Mouse (Mus musculus) embryonic fibroblast, embryonic 13.5 days (primary cell): ENCODE results near the gene D630003M21Rik. TPM values are rescaled to one million over a fixed set of nuclear protein-coding genes. Genes with fewer than 3 reads are reported as not detected.

Experiments
- H3K27ac ChIP-seq: 2 replicates; pipeline ENCODE4 v1.5.1; 2012; ENCODE audit warnings: low read length, control low read depth, inconsistent platforms; ENCODE audit not compliant: insufficient read depth
- H3K4me1 ChIP-seq: 2 replicates; pipeline ENCODE4 v1.6.1; 2011; ENCODE audit warnings: low read length; ENCODE audit not compliant: control insufficient read depth, insufficient read depth
- H3K4me3 ChIP-seq: 2 replicates; pipeline ENCODE4 v1.5.1; 2011; ENCODE audit warnings: mild to moderate bottlenecking, control low read depth, low read length; ENCODE audit not compliant: insufficient read depth
- CTCF ChIP-seq: IDR thresholded peaks from 2 replicates; pipeline ENCODE4 v1.5.1; 2011; ENCODE audit warnings: mild to moderate bottlenecking, control low read depth, low read length, moderate library complexity, borderline replicate concordance; ENCODE audit not compliant: insufficient read depth
- POLR2A ChIP-seq: IDR thresholded peaks from 2 replicates; pipeline ENCODE4 v1.6.1; 2011; ENCODE audit warnings: low read depth, mild to moderate bottlenecking, control low read depth, low read length, moderate library complexity
- polyA plus RNA-seq: library from polyadenylated mRNA; stranded (reverse); fragments of >200 nt; gene quantifications from 2 replicates; pipeline ENCODE4 v1.2.4, GENCODE M21; 2011; ENCODE audit warnings: low read depth; ENCODE audit not compliant: missing spikeins, insufficient read length

D630003M21Rik gene
- polyA plus RNA-seq, 1 experiment = 0.61 TPM

DNA sequence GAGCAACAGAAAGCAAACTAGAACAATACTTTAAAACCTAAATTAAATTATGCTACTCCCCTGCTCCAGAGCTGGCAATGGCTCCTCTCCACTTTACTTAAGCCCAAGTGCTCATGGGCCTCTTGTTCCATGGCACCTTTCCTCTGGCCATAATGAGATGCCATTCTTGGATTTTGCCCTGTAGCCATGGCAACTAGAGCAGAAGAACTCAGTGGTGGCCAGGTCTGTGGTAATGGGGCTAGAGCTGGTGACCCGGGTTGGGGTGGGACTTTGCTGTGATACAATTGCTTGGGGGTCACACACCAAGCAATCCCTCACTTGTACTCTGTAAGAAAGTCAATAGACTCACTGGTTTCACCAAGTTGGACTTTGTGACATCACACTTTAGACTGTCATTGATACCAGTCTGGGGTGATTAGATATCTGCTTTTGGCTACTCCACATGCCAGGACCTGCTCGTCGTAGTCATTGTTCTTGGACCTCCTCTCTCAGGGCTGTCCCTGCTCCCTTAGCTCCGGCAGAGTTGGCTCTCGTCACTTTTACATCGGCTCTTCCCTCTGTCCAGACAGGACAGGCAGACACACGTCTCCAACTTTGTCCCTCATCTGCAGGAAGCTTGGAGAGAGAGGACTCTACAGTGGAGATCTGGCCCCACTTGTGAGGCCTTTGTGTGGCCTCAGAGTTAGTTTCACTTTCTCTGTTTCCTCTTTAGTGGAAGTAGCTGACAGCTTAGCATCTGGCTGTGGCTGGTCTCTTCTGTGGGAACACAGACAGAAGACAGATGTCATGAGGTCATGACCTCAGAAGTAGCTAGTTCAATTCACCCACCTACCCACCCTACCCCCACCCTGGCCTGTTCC, 69.4 kb downstream of the D630003M21Rik start:
- Histone ChIP-seq H3K4me3 (no peak overlapping the region), H3K27ac (no peak overlapping the region), H3K4me1 (peaks cover 3% of the 10 kb centered on the region)
- TF ChIP-seq POLR2A = no peak
- TF ChIP-seq CTCF = no peak

- H3K27ac ChIP-seq = no peak overlapping the region
- H3K4me3 ChIP-seq = no peak overlapping the region
- TF ChIP-seq POLR2A = no peak
- TF ChIP-seq CTCF = no peak
- peaks cover 10% of the 10 kb centered on the region for H3K4me1 ChIP-seq
Measured at GRCm38 (mm10) chr2:158157654-158158053, 71.4 kb downstream of the D630003M21Rik start.

GRCm38 (mm10) chr2:158156487-158156886, 72.5 kb downstream of the D630003M21Rik start:
- no peak overlapping the region for H3K27ac ChIP-seq
- no peak overlapping the region for H3K4me3 ChIP-seq
- peaks cover 10% of the 10 kb centered on the region for H3K4me1 ChIP-seq
- TF ChIP-seq POLR2A (no peak), CTCF (no peak)

DNA sequence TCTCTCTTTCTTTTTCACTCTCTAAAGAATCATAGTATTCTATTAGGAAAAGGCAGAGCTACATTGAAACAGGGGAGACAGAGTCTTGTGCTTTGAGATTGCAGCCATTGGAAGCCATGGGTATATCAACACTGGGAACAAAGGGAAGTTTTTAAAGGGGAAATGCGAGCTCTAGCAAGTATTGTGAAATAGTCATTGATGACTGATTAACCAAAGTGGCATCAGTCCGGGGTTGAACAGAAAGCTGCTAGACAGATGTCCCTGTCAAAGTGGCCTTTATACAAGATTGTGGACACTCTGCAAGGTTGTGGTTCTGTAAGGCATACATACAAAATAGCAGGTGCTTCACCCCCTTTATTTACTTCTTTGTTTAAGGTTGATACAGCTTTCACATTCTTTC, 73.4 kb downstream of the D630003M21Rik start:
- H3K4me3 ChIP-seq = no peak overlapping the region
- H3K27ac ChIP-seq = no peak overlapping the region
- TF ChIP-seq CTCF (no peak), POLR2A (no peak)
- peaks cover 10% of the 10 kb centered on the region for H3K4me1 ChIP-seq

- H3K4me3 ChIP-seq = no peak overlapping the region
- TF ChIP-seq POLR2A (no peak), CTCF (no peak)
- H3K27ac ChIP-seq = no peak overlapping the region
- H3K4me1 ChIP-seq = peaks cover 10% of the 10 kb centered on the region
Measured at GRCm38 (mm10) chr2:158155101-158155500, 73.9 kb downstream of the D630003M21Rik start.

- Histone ChIP-seq H3K4me1 (peaks cover 10% of the 10 kb centered on the region), H3K27ac (peak overlapping the region; percentile 71; the same call in 1 of the 2 replicates), H3K4me3 (no peak overlapping the region)
- TF ChIP-seq POLR2A (no peak), CTCF (no peak)
Measured at GRCm38 (mm10) chr2:158154641-158155040, 74.4 kb downstream of the D630003M21Rik start.

DNA sequence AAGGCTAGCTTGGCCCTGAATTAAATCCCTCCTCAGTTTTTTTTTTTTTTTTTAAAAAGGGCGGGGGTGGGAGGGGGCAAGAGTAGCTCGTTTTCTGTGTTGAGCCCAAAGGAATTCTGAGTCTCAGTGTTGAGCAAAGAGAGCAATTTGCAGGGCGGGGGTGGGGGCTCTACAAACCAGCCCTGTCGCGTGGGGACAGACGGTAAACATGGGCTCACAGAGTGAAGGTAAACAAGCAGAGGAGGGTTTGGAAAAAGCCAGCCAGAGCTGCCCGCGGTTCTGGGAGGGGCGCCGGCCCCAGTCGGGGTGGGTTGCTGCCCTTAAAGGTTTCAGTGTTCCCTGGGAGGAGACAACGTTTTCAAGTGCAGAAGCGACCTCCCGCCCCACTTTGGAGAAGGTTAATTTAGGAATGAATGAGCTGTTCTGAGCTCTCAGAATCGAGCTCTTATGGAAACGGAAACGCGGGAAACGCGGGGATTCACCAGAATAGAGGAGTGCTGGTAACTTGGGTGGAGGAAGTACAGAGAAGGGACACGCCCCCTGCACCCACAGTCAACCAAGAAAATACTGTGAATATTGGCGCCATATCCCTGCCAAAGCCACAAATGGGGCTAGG, 75.2 kb downstream of the D630003M21Rik start:
- Histone ChIP-seq H3K4me1 (peaks cover 10% of the 10 kb centered on the region), H3K27ac (peak overlapping the region; percentile 71), H3K4me3 (peak overlapping the region; percentile 38)
- TF ChIP-seq CTCF = no peak
- TF ChIP-seq POLR2A = no peak

GRCm38 (mm10) chr2:158152685-158153309, 76.2 kb downstream of the D630003M21Rik start:
- no peak for TF ChIP-seq CTCF
- TF ChIP-seq POLR2A = no peak
- Histone ChIP-seq H3K4me1 (peaks cover 10% of the 10 kb centered on the region), H3K4me3 (no peak overlapping the region), H3K27ac (no peak overlapping the region)

DNA sequence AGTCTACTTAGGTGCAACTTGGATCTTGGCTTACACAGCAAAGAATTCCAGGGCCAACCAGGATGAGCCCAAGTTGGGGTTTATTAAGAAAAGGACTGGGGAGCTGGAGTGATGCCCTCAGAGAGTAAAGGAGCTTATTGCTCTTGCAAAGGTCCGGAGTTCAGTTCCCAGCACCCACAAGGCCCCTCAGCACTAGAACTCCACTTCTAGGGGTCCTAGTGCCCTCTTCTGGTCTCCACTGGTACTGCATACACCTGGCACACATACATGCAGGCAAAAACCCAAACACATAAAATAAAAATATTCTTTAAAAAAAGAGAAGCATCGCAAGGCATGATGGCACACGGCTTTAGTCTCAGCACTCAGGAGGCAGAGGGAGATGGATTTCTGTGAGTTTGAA, 77.9 kb downstream of the D630003M21Rik start:
- H3K4me3 ChIP-seq = no peak overlapping the region
- no peak for TF ChIP-seq POLR2A
- TF ChIP-seq CTCF = no peak
- H3K4me1 ChIP-seq = peaks cover 10% of the 10 kb centered on the region
- H3K27ac ChIP-seq = no peak overlapping the region

DNA sequence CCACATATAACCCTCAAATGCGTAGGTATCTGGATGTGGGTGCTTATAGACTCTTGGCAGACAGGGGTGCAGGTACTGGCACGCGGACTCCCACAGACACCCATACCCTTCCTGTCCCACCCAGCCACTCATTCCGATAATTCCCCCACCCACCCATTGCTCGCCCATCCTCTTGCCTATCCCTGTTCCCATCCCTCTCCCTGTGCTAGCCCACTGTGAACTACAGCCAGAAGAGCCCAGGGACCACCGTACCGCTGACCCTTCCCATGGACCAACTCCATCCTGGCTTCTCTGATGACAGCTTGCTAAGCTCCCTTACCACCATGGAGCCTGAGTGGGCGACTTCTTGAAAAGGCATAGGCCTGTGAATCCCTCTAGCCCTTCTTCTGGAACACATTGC, 82.1 kb downstream of the D630003M21Rik start:
- no peak overlapping the region for H3K4me3 ChIP-seq
- no peaks in the 10 kb centered on the region for H3K4me1 ChIP-seq
- TF ChIP-seq CTCF (no peak), POLR2A (no peak)
- H3K27ac ChIP-seq = no peak overlapping the region
